In the genomic region with DNA sequence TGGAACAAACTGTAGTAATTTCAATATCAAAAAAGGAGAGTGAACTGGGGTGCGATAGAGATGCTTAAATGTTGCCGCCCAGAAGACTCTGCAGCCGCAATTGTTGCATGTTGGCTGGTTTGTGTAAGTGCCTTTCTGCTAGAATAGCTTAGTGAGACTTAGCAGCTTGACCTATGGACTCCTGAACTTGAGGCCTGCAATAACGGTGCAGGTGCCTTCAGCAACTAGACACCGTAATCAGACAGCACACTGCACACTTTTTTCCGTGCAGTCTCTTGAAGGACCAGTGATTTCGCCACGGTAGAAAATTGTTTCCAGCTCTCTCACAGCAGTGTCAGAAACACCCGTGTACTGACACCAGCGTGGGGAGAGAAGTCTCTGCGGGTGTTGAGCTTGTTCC, we compare ENCODE assay signal across 17 mouse cellular contexts. TPM values are rescaled to one million over a fixed set of nuclear protein-coding genes. Genes with fewer than 3 reads are reported as not detected.
DNase-seq lines count a peak whose midpoint lies in the region; ATAC-seq and TF ChIP-seq lines count a peak whose summit lies in the region.
"Had no signal": no experiment of that assay in that cellular context is flagged by ENCODE, and none has a peak within 500 bp of the region (broad histone marks: within the 10 kb centered on the region; RNA-seq: fewer than 3 reads in every experiment).

No protein-coding gene starts in this region.

- ATAC-seq in intestine, embryonic 15.5 days, result peak; percentile 52; the same call in 1 of the 2 replicates
- ATAC-seq: forebrain, embryonic 15.5 days had no signal

- no peak for TF ChIP-seq CTCF in olfactory bulb, adult 2 months (IDR thresholded peaks at IDR 0.05; ENCODE audit: insufficient read depth, low read depth, low read length)

- no peak overlapping the region for H3K4me2 ChIP-seq in intestine, embryonic 15.5 days (replicated peaks)
- H3K4me2 ChIP-seq: embryonic facial prominence, embryonic 12.5 days; forebrain, embryonic 15.5 days; heart, embryonic 13.5 days had no signal

- 82% methylated on average over 11 of the region's 11 CpGs for WGBS in intestine, embryonic 15.5 days
- 73% methylated on average over 11 of the region's 11 CpGs for WGBS in olfactory bulb, adult 2 months

- no peaks in the 10 kb centered on the region for H3K9me3 ChIP-seq in intestine, embryonic 15.5 days
- H3K9me3 ChIP-seq: embryonic facial prominence, embryonic 12.5 days; forebrain, embryonic 15.5 days; heart, embryonic 13.5 days had no signal

- DNase-seq in kidney, adult 11 months, result peak; percentile 39
- DNase-seq in kidney, postnatal 10 days, result no peak
- peak; percentile 31 to 57 for DNase-seq in kidney, postnatal 25 days
- no peak for DNase-seq in kidney, postnatal 4 days
- DNase-seq in layer of hippocampus, adult 9-10 months (ENCODE audit: low spot score), result no peak
- DNase-seq: adrenal gland, postnatal 10 days; cerebellum, adult 11 months; cerebellum, adult 9-10 months; cerebellum, postnatal 25 days; gastrocnemius, postnatal 36 days; heart, adult 11 months; heart, postnatal 36 days had no signal

- H3K4me1 ChIP-seq in intestine, embryonic 15.5 days (replicated peaks), result 0 out of 2 replicates have a peak, but pooled peaks cover 2% of the 10 kb centered on the region
- H3K4me1 ChIP-seq in olfactory bulb, adult 2 months (ENCODE audit: control insufficient read depth, insufficient read depth, low read length), result peaks cover 24% of the 10 kb centered on the region
- H3K4me1 ChIP-seq: embryonic facial prominence, embryonic 12.5 days; forebrain, embryonic 15.5 days had no signal

- H3K27ac ChIP-seq in intestine, embryonic 15.5 days, result no peak overlapping the region
- peak overlapping the region; percentile 61 for H3K27ac ChIP-seq in olfactory bulb, adult 2 months (ENCODE audit: insufficient read depth, low read depth, low read length)
- H3K27ac ChIP-seq: embryonic facial prominence, embryonic 12.5 days; forebrain, embryonic 15.5 days; heart, embryonic 13.5 days had no signal

- no peak overlapping the region for H3K4me3 ChIP-seq in intestine, embryonic 15.5 days (replicated peaks)
- H3K4me3 ChIP-seq in olfactory bulb, adult 2 months (ENCODE audit: insufficient read depth, low read depth, low read length), result no peak overlapping the region
- H3K4me3 ChIP-seq: embryonic facial prominence, embryonic 12.5 days; forebrain, embryonic 15.5 days; heart, embryonic 13.5 days had no signal

- TF ChIP-seq POLR2A in olfactory bulb, adult 2 months (IDR thresholded peaks at IDR 0.05; ENCODE audit: insufficient read depth, low read depth, low read length), result no peak

- no peaks in the 10 kb centered on the region for H3K27me3 ChIP-seq in intestine, embryonic 15.5 days (replicated peaks)
- H3K27me3 ChIP-seq: embryonic facial prominence, embryonic 12.5 days; forebrain, embryonic 15.5 days; heart, embryonic 13.5 days had no signal

- H3K9ac ChIP-seq in intestine, embryonic 15.5 days, result no peak overlapping the region
- H3K9ac ChIP-seq: embryonic facial prominence, embryonic 12.5 days; forebrain, embryonic 15.5 days; heart, embryonic 13.5 days had no signal

- peaks cover 32% of the 10 kb centered on the region for H3K36me3 ChIP-seq in intestine, embryonic 15.5 days

RNA-seq across cellular contexts. Expression of a gene that starts 46.6 kb away (rescaled TPM):
- polyA plus RNA-seq in intestine, embryonic 15.5 days (2015; fragmentation: Nextera tagmentation; extraction: Ambion mirVana), result 32.5 and 35.1 TPM in 2 replicates
- polyA plus RNA-seq in olfactory bulb, adult 2 months (2012; ENCODE audit: insufficient read depth, insufficient read length, low replicate concordance, missing spikeins), result not detected in 2 replicates

RNA-seq across cellular contexts. Expression of a gene that starts 56.4 kb away (rescaled TPM):
- polyA plus RNA-seq in intestine, embryonic 15.5 days (2015; fragmentation: Nextera tagmentation; extraction: Ambion mirVana), result 26.6 and 32.5 TPM in 2 replicates
- not detected in 2 replicates for polyA plus RNA-seq in olfactory bulb, adult 2 months (2012; ENCODE audit: insufficient read depth, insufficient read length, low replicate concordance, missing spikeins)

RNA-seq across cellular contexts. Expression of a gene that starts 56.6 kb away (rescaled TPM):
- 64.3 and 74.9 TPM in 2 replicates for polyA plus RNA-seq in intestine, embryonic 15.5 days (2015; fragmentation: Nextera tagmentation; extraction: Ambion mirVana)
- polyA plus RNA-seq in olfactory bulb, adult 2 months (2012; ENCODE audit: insufficient read depth, insufficient read length, low replicate concordance, missing spikeins), result not detected in 2 replicates

Comparison
In these comparisons a context has a peak if more than half of its experiments do, and no peak if none do; other contexts are left out.
1. DNase-seq: peak in kidney, adult 11 months (single experiment) and kidney, postnatal 25 days (2 of 2); none in kidney, postnatal 10 days (single experiment), kidney, postnatal 4 days (0 of 2) and layer of hippocampus, adult 9-10 months (single experiment).
2. RNA of a gene that starts 56.6 kb away (polyA plus RNA-seq): 64.3 to 74.9 TPM in intestine, embryonic 15.5 days; not detected in olfactory bulb, adult 2 months; every median in the first group is over 10 times any median in the second.